Mouse (Mus musculus): ENCODE results near the gene Plcl1. TPM values are rescaled to one million over a fixed set of nuclear protein-coding genes. Genes with fewer than 3 reads are reported as not detected.

The Plcl1 gene
- polyA plus RNA-seq, 1 experiment, result 0.58 TPM

DNA sequence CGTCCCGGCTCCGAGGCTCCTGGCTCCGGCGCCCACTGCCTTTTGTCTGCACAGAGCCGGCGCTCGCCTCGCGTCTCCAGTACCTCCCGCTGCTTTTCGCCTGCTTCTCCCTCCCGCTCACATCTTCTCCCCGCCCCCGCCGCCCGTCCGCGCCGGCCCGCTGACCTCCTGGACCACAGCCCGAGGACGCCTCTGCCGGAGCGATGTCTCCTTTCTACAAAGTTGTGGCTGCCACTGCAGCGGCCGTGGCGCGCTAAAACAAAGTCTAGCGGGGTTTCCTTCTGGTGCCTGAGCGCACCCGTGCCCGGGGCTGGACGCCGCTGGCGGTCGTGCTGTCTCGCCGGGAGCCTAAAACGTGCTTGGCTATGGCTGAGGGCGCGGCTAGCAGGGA is 297 bp downstream of the Plcl1 start:
- peak overlapping the region; percentile 65 for H3K4me3 ChIP-seq (ENCODE audit: insufficient read depth, low read length)
- TF ChIP-seq CTCF (IDR thresholded peaks at IDR 0.05; ENCODE audit: low read depth, low read length) (no peak), POLR2A (IDR thresholded peaks at IDR 0.05; ENCODE audit: borderline replicate concordance, low read depth, low read length) (no peak)
- H3K4me1 ChIP-seq (ENCODE audit: control insufficient read depth, insufficient read depth, low read length), result peaks cover 5% of the 10 kb centered on the region; the same call in 1 of the 2 replicates
- H3K27ac ChIP-seq (ENCODE audit: insufficient read depth, low read depth, low read length), result no peak overlapping the region

DNA sequence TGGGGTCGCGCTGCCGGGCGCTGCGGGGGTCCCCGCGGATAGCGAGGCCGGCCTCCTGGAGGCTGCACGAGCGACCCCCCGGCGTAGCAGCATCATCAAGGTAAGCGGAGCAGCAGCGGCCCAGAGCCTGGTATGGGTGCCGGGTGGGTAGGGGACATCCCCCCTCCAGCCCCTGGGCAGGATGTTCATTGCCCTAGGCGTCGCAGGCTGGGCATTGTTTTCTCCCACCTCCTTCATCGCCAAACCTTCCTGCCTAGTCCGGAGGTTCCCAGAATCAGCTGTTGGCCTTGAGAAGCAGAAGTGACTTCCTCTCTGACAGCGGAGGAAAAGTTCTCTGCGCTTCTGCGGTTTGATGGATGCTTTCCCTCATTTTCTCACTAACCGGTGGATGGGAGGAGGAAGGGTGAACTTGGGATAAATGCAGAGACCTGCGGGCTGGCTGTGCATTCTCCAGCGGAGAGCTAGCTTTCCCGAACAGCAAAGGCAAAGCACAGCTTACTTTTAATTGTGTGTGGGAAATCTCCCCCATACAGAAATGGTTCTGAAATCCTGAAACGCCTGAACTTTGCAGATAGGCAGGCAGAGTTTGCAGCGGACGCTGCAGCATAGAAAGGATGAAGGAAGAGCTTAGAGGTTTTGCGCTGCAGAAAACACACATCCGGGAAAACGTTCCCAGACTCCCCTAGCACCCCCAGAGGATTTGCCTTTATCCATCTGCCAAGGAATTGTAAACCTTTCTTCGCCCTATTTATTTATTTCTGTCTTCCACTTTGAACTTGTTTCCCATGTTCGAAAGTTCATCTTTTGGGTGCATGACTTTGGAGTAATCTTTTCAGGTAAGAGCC is 1.0 kb downstream of the Plcl1 start:
- TF ChIP-seq POLR2A (IDR thresholded peaks at IDR 0.05; ENCODE audit: borderline replicate concordance, low read depth, low read length) (no peak), CTCF (IDR thresholded peaks at IDR 0.05; ENCODE audit: low read depth, low read length) (no peak)
- H3K4me3 ChIP-seq (ENCODE audit: insufficient read depth, low read length), result peak overlapping the region; percentile 65
- peaks cover 5% of the 10 kb centered on the region; the same call in 1 of the 2 replicates for H3K4me1 ChIP-seq (ENCODE audit: control insufficient read depth, insufficient read depth, low read length)
- no peak overlapping the region for H3K27ac ChIP-seq (ENCODE audit: insufficient read depth, low read depth, low read length)

DNA sequence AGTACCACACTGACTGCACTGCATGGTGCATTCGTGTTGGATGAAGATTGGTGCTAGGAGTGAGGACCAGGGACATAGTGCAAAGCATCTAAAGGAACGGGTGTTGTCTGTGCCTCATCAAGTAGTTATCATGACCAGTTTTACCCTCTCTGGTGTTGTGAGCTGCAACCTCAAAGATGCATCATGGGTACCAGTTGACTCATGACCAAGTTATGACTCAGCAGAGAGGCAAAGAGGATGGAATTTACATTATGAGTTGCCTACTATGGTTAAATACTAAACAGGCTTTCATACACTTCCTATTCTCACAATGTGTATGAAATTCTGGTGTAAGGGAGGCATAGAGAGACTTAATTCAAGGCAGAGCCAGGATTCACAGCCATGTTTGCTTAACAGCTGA is 4.9 kb downstream of the Plcl1 start:
- Histone ChIP-seq H3K27ac (ENCODE audit: insufficient read depth, low read depth, low read length) (no peak overlapping the region), H3K4me3 (ENCODE audit: insufficient read depth, low read length) (no peak overlapping the region), H3K4me1 (ENCODE audit: control insufficient read depth, insufficient read depth, low read length) (no peaks in the 10 kb centered on the region)
- TF ChIP-seq POLR2A (IDR thresholded peaks at IDR 0.05; ENCODE audit: borderline replicate concordance, low read depth, low read length) (no peak), CTCF (IDR thresholded peaks at IDR 0.05; ENCODE audit: low read depth, low read length) (no peak)

DNA sequence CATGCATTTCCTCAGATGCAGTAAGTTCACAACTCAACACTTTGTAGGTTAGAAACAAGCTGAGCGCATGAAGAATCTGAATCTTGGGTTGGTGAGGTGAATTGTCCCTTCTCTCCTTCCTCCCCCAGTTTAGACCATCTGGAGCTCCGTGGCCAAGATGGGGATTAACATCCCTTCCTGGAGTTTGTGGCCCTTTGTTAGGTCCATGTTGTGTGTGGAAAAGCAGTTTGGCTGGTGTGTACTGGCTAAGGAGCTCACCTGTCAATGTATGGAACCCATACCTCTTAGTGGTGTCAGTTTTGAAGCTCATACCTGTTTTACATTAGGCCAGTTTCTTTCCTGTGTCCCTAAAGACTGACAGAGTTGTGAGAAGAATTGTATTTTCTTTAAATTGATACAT is 5.4 kb downstream of the Plcl1 start:
- Histone ChIP-seq H3K4me1 (ENCODE audit: control insufficient read depth, insufficient read depth, low read length) (no peaks in the 10 kb centered on the region), H3K27ac (ENCODE audit: insufficient read depth, low read depth, low read length) (no peak overlapping the region), H3K4me3 (ENCODE audit: insufficient read depth, low read length) (no peak overlapping the region)
- no peak for TF ChIP-seq POLR2A (IDR thresholded peaks at IDR 0.05; ENCODE audit: borderline replicate concordance, low read depth, low read length)
- TF ChIP-seq CTCF (IDR thresholded peaks at IDR 0.05; ENCODE audit: low read depth, low read length), result no peak

DNA sequence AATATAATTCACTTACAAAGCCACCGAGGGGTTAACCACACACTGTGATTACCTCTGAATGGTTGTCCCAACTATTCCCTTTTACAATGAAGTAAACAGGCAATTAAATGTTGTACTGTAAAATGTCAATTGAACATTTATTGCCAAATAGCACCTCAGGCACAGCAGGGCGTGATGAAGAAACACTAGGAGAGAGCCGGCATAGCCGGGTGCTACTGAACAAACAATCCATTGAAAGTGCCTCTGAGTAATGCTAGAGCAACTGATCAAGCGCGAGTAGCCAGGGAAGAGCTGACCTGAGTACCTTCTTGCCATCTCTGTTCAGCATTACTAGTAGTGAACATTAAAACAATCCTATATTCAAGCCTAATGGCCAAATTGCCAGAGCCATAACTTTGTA is 6.8 kb downstream of the Plcl1 start:
- no peaks in the 10 kb centered on the region for H3K4me1 ChIP-seq (ENCODE audit: control insufficient read depth, insufficient read depth, low read length)
- no peak overlapping the region for H3K4me3 ChIP-seq (ENCODE audit: insufficient read depth, low read length)
- no peak for TF ChIP-seq POLR2A (IDR thresholded peaks at IDR 0.05; ENCODE audit: borderline replicate concordance, low read depth, low read length)
- TF ChIP-seq CTCF (IDR thresholded peaks at IDR 0.05; ENCODE audit: low read depth, low read length), result no peak
- no peak overlapping the region for H3K27ac ChIP-seq (ENCODE audit: insufficient read depth, low read depth, low read length)

DNA sequence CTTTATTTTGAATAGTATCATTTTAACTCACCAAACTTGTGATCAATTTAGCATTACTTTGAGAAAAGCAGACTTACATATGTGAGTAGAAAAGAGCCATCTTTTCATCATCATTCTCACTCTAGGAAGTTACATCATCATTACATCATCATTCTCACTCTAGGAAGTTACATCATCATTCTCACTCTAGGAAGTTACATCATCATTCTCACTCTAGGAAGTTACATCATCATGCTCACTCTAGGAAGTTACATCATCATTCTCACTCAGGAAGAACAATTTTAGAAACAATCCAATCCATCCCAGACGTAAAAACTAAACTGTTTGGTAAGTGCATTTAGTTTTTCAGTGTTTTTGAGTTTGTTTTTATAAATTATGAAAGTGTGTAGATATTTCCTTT is 7.8 kb downstream of the Plcl1 start:
- TF ChIP-seq POLR2A (IDR thresholded peaks at IDR 0.05; ENCODE audit: borderline replicate concordance, low read depth, low read length), result no peak
- TF ChIP-seq CTCF (IDR thresholded peaks at IDR 0.05; ENCODE audit: low read depth, low read length), result no peak
- no peak overlapping the region for H3K4me3 ChIP-seq (ENCODE audit: insufficient read depth, low read length)
- peaks cover under 1% of the 10 kb centered on the region; the same call in 1 of the 2 replicates for H3K4me1 ChIP-seq (ENCODE audit: control insufficient read depth, insufficient read depth, low read length)
- H3K27ac ChIP-seq (ENCODE audit: insufficient read depth, low read depth, low read length), result no peak overlapping the region

DNA sequence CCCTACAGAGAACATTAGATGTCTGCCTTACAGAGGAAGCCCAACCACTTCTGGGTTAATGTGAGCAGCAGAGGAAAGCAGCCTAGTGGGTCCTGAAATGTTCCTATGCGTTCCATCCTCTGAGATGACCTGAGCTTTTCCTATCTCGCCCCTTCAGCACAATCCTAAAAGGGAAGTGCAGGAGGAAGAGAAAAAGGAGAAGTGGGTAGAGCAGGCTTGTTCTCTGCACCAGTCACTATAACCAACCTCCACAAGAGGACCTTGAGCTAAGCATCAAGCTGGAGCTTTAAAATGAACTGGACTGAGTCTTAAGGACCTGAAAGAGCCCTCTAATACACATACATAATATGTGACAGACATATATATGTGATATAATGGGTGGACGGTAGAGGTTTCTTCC is 13.2 kb downstream of the Plcl1 start:
- Histone ChIP-seq H3K4me3 (ENCODE audit: insufficient read depth, low read length) (no peak overlapping the region), H3K4me1 (ENCODE audit: control insufficient read depth, insufficient read depth, low read length) (peaks cover 4% of the 10 kb centered on the region; the same call in 1 of the 2 replicates), H3K27ac (ENCODE audit: insufficient read depth, low read depth, low read length) (no peak overlapping the region)
- TF ChIP-seq CTCF (IDR thresholded peaks at IDR 0.05; ENCODE audit: low read depth, low read length), result no peak

DNA sequence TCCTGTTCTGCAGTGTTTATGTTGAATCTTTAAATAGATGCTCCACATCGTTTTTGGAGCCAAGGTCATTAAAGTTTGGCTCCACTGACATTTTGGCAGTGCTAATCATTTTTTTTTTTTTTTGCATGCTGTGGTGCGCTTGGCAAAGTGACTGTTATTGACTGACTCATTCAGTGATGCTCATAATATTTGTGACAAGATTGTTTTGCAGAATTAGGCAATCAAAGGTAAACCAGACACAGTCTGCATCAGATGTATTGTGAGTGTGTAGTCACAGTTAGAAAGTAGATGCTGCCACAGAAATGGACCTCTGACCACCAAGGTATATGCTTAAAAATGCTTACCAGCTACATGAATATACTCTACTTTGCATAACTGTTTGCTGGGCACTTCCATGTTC is 21.9 kb downstream of the Plcl1 start:
- Histone ChIP-seq H3K27ac (ENCODE audit: insufficient read depth, low read depth, low read length) (no peak overlapping the region), H3K4me3 (ENCODE audit: insufficient read depth, low read length) (no peak overlapping the region), H3K4me1 (ENCODE audit: control insufficient read depth, insufficient read depth, low read length) (no peaks in the 10 kb centered on the region)
- no peak for TF ChIP-seq POLR2A (IDR thresholded peaks at IDR 0.05; ENCODE audit: borderline replicate concordance, low read depth, low read length)
- TF ChIP-seq CTCF (IDR thresholded peaks at IDR 0.05; ENCODE audit: low read depth, low read length), result no peak

DNA sequence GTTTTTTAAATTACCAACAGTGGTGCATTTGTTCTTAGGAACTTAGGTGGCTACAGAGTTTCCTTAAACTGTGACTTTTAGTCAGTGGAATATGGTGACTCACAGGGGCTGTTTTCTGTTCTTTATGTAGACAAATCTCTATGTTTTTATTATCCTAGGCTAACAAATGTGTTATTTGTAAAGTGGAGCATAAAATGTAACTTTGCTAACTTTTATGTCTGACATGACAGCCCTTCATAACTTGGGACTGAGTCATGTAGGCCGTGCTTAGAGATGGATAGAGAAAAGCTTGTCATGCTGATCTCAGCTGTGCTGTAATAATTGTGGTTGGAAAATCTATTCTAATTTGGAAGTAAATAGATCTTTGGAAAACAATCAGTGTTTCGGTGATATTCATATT is 23.3 kb downstream of the Plcl1 start:
- Histone ChIP-seq H3K4me1 (ENCODE audit: control insufficient read depth, insufficient read depth, low read length) (no peaks in the 10 kb centered on the region), H3K27ac (ENCODE audit: insufficient read depth, low read depth, low read length) (no peak overlapping the region), H3K4me3 (ENCODE audit: insufficient read depth, low read length) (no peak overlapping the region)
- TF ChIP-seq POLR2A (IDR thresholded peaks at IDR 0.05; ENCODE audit: borderline replicate concordance, low read depth, low read length) (no peak), CTCF (IDR thresholded peaks at IDR 0.05; ENCODE audit: low read depth, low read length) (no peak)

DNA sequence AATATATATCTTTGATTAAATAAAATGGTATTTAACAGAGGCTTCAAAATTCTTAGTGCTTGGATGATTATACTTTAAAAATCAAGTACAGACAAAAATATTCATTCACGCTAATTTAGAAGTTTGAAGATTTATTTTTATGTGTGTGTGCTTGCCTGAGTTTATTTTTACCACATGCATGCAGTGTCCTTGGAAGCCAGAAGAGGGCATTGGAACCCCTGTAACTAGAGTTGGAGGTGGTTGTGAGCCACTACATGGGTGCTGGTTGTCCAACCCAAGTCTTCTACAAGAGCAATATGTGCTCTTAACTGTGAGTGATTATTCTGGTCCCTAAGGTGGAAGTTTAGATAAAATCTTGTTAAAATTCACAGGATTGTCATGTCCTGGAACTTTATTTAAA is 24.0 kb downstream of the Plcl1 start:
- TF ChIP-seq CTCF (IDR thresholded peaks at IDR 0.05; ENCODE audit: low read depth, low read length) (no peak), POLR2A (IDR thresholded peaks at IDR 0.05; ENCODE audit: borderline replicate concordance, low read depth, low read length) (no peak)
- H3K4me3 ChIP-seq (ENCODE audit: insufficient read depth, low read length), result no peak overlapping the region

More for the DNA sequence above, 24.0 kb downstream of the Plcl1 start:
- Histone ChIP-seq H3K4me1 (ENCODE audit: control insufficient read depth, insufficient read depth, low read length) (no peaks in the 10 kb centered on the region), H3K27ac (ENCODE audit: insufficient read depth, low read depth, low read length) (no peak overlapping the region)
